Mouse (Mus musculus): ENCODE measurements at regions not wholly inside any gene's neighbourhood (a gene's known extent, or its start where the extent isn't known, plus 50 kb on each side); places are given as distances from the start of the nearest gene placed in this dataset.

GRCm38 (mm10) chr3:20543991-20544390 lies 177.0 kb upstream of the Agtr1b start:
- TF ChIP-seq CHD2 (IDR thresholded peaks at IDR 0.05; ENCODE audit: low read depth, low read length) (no peak), MAFK (IDR thresholded peaks at IDR 0.05; ENCODE audit: insufficient read depth, low read depth, low read length) (0 out of 2 replicates have a peak, but pooled peaks have one; percentile 57), ZNF384 (IDR thresholded peaks at IDR 0.05; ENCODE audit: low read depth, low read length) (no peak), ZC3H11A (IDR thresholded peaks at IDR 0.05; ENCODE audit: borderline replicate concordance, low read depth, low read length) (no peak)
